Mouse (Mus musculus) megakaryocyte, embryonic 14.5 days (primary cell): ENCODE results near the gene Dnase1.
"Not testable (repeated sequence)": the region's sequence is repeated elsewhere in the genome, so short reads cannot be mapped to it uniquely, and the experiment has no call there.

Source experiments
- FLI1 ChIP-seq: IDR thresholded peaks from 2 replicates; pipeline ENCODE4 v1.6.1; 2012; ENCODE audit warnings: low read length, inconsistent platforms, mixed read lengths
- GATA1 ChIP-seq: IDR thresholded peaks from 3 replicates; pipeline ENCODE4 v1.6.1; 2012; ENCODE audit warnings: mixed read lengths, low read length, inconsistent platforms, borderline replicate concordance

- TF ChIP-seq GATA1, FLI1: not testable (repeated sequence)
Measured at GRCm38 (mm10) chr16:4080419-4080818, 43.7 kb downstream of the Dnase1 start.
